Mouse (Mus musculus) NIH3T3 (cell line): Measurements from ENCODE around the gene Scamp4.
A peak's percentile ranks its signal among the peaks of the same experiment; 100 is the strongest.

ENCODE experiments used
- DNase-seq: peaks from one replicate; pipeline ENCODE4 v3.0.0-alpha.2; 2012; ENCODE audit warnings: low read depth

The Scamp4 gene

DNA sequence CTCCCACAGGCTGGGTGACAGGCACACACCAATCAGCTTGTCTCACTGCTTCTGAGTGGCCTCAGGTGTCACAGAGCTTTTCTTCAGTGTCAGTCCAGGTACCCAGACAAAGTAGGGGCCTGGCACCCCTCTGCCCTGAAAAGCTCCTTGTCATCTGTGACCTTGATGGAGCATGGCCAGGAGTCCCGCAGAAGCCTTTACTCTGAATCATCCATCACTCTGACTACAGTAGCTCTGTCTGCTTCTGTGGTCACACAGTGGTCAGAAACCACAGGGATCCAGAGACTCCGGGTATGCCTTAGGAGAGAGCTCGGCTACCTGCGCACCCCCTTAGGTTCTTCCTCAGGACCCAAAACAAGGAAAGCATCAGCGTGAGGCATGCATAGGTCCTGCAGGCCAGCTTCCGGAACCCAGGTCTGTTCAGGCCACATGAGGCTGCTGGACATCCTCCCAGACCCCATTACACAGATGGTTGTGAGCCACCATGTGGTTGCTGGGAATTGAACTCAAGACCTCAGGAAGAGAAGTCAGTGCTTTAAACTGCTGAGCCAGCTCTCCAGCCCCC lies 50.6 kb downstream of the Scamp4 start:
- DNase-seq = peak; percentile 30

GRCm38 (mm10) chr10:80654866-80655265 lies 52.2 kb downstream of the Scamp4 start:
- DNase-seq = no peak

- DNase-seq = no peak
These were observed 52.9 kb downstream of the Scamp4 start for GRCm38 (mm10) chr10:80655406-80656129.

- DNase-seq = peak; percentile 100
These were observed 53.6 kb downstream of the Scamp4 start for GRCm38 (mm10) chr10:80656130-80656862.

DNA sequence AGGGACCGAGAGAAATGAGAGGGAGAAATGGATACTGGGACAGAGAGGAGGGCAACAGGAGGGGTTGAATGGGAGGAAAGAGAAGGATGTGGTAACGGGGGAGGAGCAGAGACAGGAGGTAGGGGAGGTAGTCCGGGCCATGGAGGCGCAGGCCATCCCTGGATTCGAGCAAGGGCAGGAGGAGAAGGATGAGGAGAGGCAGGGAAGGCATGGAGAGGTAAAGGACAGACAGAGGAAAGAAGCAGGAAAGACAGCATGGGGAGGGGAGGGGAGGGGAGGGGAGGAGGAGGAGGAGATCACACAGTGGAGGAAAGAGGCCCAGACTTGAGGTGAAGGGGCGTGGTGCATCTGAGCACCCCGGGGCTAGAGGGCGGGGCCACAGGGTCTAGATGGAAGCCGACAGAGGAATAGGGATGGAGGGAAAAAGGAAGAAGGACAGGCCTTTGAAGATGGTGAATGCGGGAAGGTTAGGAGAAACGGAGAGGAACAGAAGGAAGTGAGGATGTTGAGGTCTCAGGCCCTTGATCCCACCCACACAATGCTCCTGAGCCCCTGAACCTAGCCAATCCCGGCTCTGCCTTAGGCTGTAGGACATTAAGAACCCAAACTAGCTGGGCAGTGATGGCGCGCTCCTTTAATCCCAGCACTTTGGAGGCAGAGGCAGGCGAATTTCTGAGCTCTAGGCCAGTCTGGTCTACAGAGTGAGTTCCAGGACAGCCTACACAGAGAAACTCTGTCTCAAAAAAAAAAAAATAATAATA lies 54.4 kb downstream of the Scamp4 start, which contains the start of gene Btbd2:
Gene Btbd2 (minus strand): TSS at position 209 of the 761 bp plus-strand sequence.
- DNase-seq = no peak

DNA sequence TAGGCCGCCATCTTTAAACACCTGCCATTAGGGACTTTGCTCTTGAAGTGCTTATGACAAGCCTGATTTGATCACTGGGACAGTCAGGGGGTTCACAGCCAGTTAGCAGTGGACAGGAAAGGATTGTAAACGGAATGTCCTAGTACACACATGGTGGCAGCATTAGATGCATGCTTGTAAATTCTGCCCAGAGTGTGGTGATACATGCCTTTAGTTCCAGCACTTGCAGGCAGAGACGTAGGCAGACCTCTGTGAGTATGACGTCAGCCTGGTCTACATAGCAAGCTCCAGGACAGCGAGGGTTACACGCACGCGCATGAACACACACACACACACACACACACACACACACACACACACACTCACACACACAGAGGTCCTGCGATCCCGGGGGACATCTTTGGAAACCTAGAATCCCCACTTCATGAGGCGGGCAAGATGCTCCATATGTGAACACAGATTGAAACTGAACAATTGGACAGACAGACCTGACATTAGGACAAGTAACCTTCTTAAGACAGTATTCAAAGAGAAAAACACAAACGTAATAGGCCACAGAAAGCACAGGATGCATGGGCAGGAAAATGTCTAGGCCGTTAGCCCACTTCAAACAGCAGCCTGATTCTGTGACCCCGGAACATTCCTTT lies 55.6 kb downstream of the Scamp4 start:
- no peak for DNase-seq

DNA sequence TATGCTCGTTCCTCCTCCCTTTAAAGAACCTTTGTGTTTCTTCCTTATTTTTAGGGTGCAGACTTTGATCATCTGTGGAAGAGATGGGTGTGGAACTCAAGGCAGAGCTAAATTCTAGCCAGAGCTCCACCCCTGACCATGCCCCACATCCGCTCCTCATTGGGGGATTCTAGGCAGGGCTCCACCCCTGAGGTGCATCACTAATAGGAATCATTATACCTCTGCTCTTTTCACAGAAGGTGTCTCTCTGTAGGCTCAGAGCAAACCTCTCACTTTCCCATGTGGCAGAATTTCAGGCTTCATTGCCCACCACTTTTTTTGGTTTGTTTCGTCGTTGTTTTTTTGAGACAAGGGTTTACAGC lies 56.1 kb downstream of the Scamp4 start:
- no peak for DNase-seq

DNA sequence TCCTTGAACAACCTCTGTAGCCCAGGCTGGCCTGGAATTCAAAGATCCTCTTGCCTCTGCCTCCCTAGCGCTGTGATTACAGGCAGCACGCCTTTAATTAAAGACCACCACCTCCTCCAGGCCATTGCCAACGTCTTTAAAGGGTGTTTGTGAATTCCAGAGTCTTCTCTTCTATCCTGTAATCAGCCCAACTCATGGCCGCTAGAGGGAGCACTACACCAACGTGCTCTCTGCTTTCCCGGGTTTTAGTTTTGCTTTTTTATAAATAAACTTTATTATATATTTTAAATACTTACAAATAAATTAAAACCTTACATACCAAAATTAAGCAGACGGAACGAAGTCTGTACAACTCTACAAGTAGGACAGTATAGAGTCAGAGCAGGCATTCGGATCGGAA lies 56.5 kb downstream of the Scamp4 start:
- peak; percentile 90 for DNase-seq

DNA sequence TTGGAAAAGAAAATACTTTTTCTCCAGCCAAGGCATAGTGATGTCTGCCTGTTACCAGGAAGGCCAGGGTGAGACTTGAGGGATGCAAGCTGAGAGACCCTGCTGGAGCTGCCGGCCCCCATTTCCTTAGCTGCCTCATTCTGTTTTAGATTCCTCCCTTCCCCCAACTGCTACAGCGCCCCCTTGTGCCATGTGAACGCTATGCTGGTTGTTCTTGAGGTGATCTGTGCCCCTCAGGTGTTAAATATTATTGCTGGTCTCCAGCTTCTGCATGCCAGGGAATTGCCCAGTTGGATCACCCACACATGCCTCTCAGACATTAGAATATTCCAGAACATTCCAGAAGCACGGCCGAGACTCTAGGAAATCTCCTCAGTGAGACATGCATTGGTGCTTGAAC lies 58.5 kb downstream of the Scamp4 start:
- DNase-seq = peak; percentile 64

GRCm38 (mm10) chr10:80663485-80664196 lies 61.0 kb downstream of the Scamp4 start:
- DNase-seq = no peak

- peak; percentile 81 for DNase-seq
These were observed 61.7 kb downstream of the Scamp4 start for GRCm38 (mm10) chr10:80664197-80665015.

DNA sequence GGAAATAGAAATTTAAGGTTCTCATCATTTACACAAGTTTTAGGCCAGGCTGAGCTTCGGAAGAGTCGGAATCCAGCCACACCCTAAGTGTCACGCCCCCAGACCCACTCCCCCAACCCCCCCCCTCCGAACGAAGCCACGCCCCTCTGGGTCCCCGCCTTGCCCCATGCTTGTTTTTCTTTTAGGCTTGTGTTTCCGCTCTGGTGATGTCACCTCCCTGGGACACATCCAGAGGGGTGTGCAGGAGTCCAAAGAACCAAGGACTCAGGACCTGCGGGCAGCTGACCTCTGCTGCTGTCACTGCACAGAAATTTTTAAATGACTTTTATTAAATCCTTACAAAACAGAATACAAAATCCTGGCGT lies 62.3 kb downstream of the Scamp4 start:
- peak; percentile 72 for DNase-seq
